Mouse (Mus musculus): ENCODE data around the gene Aif1l.
A peak's percentile ranks its signal among the peaks of the same experiment; 100 is the strongest.

Aif1l gene

DNA sequence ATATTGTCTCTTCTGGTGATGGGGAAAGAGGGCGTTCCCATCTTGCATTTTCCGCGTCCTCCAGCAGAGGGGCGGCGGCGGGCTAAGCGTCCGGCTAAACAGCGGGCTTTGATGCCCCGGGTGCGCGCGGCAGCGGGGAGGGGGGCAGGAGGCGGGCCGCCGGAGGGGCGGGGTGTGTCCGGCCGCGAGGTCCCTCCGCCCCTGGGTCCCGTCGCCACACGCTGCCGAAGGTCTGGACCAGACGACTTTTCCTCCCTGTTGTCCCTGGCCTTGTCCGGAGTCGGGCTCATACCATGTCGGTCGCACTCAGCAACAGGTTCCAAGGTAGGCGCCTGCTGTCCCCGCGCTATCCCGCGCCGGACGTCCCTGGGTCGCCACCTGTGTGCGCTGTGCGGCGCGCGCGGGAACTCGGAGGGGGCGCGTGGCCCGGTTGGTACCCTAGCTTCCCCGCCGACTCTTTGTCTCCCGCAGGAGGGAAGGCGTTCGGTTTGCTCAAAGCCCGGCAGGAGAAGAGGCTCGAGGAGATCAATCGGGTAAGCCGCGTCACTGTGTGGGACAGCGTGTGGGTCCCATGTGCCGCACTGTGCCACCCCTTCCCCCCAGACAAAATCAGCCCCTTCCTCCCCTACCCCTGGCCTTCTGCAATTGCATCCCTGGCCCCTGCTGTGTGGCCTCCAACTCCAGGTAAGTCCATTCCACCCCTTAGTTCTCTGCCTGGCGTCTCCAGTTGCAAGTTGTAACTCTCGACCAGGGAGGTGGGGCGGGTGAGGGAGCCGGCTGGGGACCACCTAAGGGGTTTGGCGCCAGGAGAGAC lies at the start of gene Aif1l:
Aif1l (plus strand) TSS at position 82 of the 814 bp plus-strand sequence.
- peak; percentile 88 for DNase-seq

DNA sequence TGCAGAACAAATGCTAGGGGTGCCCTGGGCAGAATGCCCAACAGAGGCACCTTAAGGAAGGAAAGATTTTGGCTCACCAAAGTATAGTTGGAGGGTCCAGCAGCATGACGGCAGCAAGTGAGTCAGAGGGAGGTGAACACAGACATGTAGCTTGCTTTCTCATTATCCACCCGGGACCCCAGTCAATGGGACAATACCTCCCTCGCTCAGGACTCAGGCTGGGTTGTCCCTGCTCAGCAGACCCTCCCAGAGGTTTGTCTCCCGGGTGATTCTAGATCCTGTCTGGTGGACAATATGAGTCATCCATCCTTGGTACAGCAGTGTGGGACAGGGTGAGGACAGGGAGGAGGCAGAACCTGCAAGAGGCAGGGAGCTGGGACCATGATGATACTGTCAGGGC lies 49.0 kb upstream of the Aif1l start:
- DNase-seq, result no peak

GRCm38 (mm10) chr2:31901659-31902362 lies 48.1 kb upstream of the Aif1l start:
- DNase-seq, result no peak

- DNase-seq, result no peak
These were observed 45.9 kb upstream of the Aif1l start for GRCm38 (mm10) chr2:31904089-31904488.

DNA sequence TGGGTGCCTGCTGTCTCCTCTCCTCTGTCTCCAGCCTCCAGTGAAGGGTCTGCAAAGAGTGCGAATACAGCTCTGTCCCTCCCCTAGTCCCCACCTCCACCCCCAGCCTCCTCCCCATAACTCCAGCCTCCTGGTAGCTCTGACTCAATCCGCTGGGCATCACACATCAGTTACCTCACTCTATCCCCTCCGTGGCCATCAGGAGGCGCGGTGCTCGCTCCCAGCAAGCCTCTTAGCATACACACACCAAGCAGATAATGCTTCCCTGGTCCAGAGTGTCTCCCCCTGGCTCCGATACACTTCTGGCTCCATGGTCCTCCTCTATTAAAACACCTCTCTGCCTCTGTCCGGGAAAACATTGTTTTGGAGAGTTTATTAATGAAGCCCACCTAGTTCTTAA lies 45.3 kb upstream of the Aif1l start:
- DNase-seq, result peak; percentile 63

DNA sequence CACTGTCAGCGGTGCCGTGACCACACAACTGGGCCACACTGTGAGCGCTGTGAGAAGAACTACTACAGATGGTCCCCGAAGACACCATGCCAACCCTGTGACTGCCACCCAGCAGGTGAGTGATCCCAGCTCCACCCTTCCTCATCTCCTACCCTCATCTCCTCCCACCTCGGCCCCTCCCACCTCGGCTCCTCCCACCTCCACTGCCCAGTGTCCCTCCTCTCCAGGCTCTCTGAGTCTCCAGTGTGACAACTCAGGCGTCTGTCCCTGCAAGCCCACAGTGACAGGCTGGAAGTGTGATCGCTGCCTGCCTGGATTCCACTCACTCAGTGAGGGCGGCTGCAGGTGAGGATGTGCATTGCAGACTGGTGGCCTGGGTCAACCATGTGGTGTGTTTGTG lies 44.3 kb upstream of the Aif1l start:
- DNase-seq, result no peak

- DNase-seq, result no peak
These were observed 43.5 kb upstream of the Aif1l start for GRCm38 (mm10) chr2:31906407-31906806.

DNA sequence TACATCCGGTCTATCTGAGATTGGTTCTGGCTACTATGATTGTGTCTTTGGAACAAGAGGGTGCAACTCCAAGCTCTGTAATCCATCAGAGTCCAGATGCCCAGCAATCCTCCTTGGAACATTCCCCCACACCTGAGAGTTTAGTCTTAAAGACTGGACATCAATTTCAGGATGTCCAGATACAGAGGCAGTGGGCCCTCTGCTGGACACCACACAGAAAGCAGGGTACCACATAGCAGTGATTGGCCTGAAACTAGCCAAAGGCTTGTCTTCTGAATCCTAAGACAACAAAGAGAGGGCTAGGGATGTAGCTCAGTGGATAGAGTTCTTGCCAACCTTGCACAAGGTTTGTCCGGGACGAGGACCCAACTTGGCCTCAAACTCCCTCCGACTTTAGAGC lies 37.4 kb upstream of the Aif1l start:
- peak; percentile 53 for DNase-seq

DNA sequence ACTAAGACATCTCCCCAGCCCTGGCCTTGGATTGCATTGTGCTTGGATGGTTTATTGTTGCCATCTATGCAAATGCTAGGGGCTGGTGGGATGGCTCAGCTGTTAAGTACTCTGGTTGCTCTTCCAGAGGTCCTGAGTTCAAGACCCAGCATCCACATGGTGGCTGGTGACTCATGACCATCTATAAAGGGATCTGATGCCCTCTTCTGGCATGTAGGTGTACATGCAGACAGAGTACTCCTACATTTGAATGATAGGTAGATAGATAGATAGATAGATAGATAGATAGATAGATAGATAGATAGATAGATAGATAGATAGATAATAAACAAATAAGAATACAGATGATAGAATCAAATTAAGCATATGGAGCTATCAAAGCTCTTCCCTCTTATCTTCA lies 35.7 kb upstream of the Aif1l start:
- peak; percentile 27 for DNase-seq

- DNase-seq, result peak; percentile 84
These were observed 34.8 kb upstream of the Aif1l start for GRCm38 (mm10) chr2:31915112-31915511.

DNA sequence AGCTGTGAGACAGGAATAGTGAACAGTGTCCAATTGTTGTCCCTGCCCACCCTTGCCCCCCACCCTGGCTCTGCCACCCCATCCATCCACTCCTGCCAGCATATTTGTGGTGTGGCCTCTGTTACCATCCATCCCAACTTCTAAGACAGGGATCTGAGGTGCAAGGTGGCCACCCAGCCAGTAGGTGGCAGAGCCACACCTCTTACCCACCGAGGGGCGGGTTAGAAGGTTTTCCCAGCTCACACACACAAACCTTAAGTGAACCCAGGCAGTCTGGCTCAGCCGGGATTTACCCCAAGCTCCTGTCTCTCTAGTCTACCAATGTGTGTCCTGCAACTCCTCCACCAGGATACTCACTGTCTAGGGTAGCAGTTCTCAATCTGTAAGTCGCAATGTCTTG lies 32.3 kb upstream of the Aif1l start:
- DNase-seq, result peak; percentile 65

DNA sequence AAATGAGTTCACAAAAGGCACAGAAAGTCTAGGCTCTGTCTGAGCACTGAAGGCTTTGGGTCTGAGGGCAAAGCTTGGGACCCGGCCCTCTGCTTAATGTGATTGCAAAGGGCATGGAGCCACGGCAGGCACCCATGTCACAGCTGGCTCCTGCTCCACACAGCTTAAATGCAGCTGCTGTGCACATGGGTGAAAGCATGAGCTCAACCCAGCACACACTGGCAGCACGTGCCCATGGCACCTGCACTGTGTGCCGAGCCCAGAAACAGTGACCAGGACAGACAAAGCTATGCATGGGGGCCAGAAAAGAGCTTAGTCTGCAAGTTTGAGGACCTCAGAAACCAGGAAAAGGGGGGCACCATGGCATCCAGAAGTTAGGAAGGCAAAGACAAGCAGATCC lies 26.3 kb upstream of the Aif1l start:
- DNase-seq, result no peak

GRCm38 (mm10) chr2:31924811-31925210 lies 25.1 kb upstream of the Aif1l start:
- no peak for DNase-seq

GRCm38 (mm10) chr2:31925936-31926335 lies 24.0 kb upstream of the Aif1l start:
- DNase-seq, result no peak

DNA sequence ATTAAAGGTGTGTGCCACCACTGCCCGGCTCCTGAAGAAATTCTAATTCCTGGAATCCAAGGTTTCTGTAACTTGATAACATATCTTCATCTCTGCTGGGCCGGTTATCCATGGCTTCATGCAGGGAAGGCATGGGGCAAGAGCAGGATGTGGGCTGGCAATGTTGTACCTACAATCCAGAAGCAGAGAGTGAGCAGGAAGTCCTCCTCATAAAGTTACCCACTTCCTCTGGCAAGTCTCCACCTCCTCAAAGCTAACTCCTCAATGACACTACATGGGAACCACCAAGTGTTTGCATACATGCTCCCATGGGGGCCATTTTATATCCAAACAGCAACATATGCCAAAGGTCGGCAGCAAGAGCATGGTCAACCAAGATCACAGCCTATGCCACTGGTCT lies 20.3 kb upstream of the Aif1l start:
- no peak for DNase-seq

- DNase-seq, result no peak
These were observed 15.4 kb upstream of the Aif1l start for GRCm38 (mm10) chr2:31934551-31934950.

DNA sequence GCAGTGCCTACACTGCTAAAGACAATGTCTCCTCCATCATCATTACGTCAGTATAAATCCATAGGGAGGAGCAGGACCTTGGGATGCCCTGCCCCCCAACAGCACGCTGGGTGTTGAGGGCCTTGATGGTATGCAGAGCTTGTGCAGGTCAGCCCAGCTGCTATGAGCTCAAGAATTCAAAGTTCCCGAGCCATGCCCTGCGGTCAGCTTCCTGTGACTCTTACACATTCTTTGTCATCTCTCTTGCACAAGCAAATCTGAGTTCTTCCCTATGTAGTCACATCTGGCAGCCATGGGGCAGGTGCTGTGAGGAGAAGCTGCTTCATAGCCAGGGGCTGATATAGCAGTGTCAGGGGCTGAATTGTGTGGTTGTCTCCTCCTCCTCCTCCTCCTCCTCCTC lies 14.9 kb upstream of the Aif1l start:
- DNase-seq, result no peak

GRCm38 (mm10) chr2:31938298-31938697 lies 11.6 kb upstream of the Aif1l start:
- DNase-seq, result no peak

GRCm38 (mm10) chr2:31943011-31943410 lies 6.9 kb upstream of the Aif1l start:
- no peak for DNase-seq

DNA sequence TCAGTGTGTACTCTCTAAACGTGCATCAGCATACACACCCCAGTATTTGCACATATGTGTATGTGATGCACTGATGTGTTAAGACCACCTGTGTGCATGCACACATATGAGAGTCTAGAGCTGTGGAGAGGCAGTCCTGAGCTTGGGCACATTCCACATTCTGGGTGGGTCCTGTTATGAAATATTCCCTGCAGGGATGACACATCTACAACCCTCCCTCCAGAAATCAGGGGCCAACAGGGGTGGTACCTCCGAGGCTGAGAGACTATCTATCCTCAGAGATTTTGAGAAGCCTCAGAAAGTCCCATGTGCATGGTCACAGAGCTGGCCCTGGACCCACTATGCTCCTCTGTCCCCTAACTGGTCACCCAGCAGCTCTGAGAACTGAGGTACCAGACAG lies 4.4 kb upstream of the Aif1l start:
- no peak for DNase-seq

- DNase-seq, result no peak
These were observed 1.5 kb upstream of the Aif1l start for GRCm38 (mm10) chr2:31948392-31948791.

DNA sequence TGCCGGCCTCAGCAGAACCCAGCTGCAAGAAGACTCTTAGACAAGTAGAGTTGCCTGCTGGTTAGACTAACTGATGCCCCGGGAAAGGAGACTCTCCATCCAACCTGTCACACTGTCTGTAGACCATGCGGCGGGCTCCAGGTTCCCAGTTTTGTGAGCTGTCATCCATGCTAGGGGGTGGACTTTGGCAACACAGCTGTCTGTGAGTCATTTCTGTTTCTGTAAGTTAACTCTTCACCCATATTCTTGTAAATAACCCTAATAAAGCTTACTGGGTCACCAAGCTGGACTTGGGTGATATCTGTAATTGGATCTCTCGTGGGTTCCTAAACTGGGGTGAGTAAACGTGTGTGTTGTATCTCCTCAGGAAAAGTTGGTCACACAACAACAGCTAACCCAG lies 1.1 kb upstream of the Aif1l start:
- DNase-seq, result no peak

- no peak for DNase-seq
These were observed 1.0 kb downstream of the Aif1l start for GRCm38 (mm10) chr2:31950966-31951365.

DNA sequence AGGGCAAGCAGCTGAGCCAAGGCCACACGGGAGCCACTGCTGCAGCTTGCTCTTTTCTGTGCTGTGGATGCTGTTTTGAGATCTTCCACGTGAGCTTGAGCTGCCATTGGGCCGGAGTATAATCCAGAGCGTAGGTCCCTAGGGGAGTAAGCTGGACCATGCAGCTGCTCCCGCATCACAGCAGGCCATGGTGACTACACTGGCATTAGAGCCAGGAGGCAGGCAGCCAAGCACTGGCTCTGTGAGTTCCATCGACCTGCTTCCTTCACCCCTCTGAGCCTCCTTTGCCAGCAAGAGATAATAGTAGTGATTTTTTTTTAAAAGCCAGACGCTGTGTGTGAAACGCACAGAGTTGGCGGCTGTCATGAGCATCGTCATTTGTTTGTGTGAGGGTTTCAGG lies 2.3 kb downstream of the Aif1l start:
- no peak for DNase-seq

DNA sequence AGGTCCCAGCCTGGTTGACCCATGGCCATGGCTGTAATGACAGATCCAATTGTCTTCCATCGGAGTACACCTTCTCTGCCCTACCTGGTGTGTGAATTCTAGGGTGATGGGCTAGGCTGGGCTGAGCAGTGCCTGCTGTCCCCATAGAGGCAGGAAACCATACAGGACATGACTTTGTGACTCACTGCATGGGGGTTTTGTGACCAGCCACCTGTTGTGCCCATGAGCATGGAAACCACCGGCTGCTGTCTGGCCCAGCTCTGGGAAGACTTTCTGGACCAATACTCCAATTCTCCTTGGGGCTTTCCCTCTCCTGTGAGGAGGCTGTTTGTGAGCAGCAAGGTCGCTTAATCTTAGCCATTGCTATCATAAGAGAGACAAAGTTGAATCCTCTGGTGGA lies 2.8 kb downstream of the Aif1l start:
- no peak for DNase-seq

Data from retina, postnatal 1 day (tissue).